Mouse (Mus musculus) kidney, adult 2 months (tissue): ENCODE data around the gene Pex3.
A peak's percentile ranks its signal among the peaks of the same experiment; 100 is the strongest.

Source experiments
- CTCF ChIP-seq: fragments of 200-500 bp; conservative IDR thresholded peaks from 2 replicates; pipeline ENCODE4 v1.5.1; 2011; ENCODE audit warnings: low read depth, mild to moderate bottlenecking, control low read depth, low read length, moderate library complexity, mixed read lengths; ENCODE audit not compliant: insufficient read depth, insufficient read length
- POLR2A ChIP-seq: fragments of 200-500 bp; IDR thresholded peaks from one replicate; pipeline ENCODE4 v1.6.1; 2011; ENCODE audit warnings: low read depth, low read length, control low read depth

DNA sequence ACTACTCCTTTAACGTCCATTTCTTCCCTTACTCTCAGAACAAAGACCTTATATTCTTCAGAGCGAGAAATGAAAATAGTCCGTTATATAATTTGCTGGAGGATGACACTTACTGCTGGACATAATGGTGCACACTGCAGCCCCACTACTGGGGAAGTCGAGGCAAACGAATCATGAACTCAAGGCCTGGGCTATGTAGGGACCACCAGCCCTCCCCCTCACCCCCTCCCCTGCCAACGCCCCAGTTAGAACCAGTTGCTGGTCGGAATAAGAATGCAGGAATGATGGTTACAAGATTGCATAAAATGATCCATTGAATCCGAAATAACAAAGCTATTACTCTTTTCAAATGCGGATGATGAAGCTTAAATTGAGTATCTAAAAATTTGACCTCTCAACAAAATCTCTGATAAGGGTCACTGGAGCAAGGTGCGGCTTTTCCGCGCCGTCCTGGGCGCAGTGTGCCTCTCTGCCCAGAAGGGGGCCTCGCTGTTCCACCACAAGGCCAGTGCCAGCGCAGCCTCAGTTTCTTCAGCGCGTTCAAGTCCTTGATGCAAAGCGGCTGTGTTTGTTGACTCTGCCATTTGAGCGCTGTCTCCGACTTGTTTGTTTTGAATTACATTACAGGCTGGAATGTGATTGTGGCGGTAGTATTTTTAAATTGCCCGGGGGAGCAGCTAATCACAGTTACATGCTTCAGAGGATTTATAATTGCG is 11.6 kb upstream of the Pex3 start:
- TF ChIP-seq CTCF (peak; percentile 81), POLR2A (no peak)
